Mouse (Mus musculus): ENCODE data around the gene Catsperz. TPM values are rescaled to one million over a fixed set of nuclear protein-coding genes. Genes with fewer than 3 reads are reported as not detected.

Catsperz gene
- polyA plus RNA-seq, 1 experiment from 2014 or later: 1.9 TPM

DNA sequence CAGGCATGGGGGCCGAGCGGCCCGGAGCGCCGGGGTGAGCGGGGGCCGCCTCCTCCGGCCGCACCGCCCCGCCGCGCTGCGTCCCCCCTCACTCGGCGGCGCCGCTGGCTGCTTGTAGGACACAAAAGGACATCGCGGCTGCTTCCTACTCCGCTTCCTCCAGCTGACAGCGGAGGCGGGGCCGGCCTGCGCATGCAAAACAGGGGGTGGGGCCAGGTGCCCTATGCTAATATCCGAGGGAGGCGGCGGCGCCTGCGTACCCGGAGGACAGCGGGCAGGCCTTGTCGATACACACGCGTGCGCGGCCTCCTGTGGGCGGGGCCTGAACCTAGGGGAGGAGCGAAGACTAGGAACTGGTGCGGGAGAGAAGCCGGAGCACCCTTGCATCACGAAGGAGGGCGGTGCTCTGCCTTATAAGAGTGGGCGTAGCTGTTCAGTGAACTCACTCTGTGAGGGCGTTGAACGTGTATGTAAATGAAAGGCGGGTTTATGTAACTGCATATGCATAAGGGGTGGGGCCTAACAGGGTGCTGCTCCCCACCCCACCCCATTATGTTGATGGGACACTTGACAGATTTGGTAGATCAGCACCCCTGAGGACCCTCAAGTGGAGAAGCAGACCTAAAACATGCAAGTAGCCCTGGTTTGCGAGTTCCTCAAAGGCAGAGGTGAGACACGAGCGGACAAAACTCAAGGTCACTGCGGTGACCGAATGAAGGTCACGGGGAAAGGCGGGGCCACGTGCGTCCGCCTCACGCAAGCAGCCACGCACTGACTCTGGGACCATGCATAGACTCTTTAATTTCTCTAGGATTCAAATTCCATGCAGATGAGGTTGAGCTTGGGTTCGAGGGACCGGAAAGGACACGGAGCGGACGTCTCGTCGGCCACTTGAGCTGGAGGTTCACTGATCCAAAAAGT, 3.3 kb downstream of the Catsperz start, which contains the start of gene Esrra:
Gene Esrra (minus strand): TSS at position 167 of the 921 bp plus-strand sequence.
- peak; percentile 94 for ATAC-seq
- 1% methylated on average over 62 of the region's 66 CpGs for WGBS
- peak within 1 kb of the TSS; percentile 83 for H3K27ac ChIP-seq (ENCODE audit: low read length)
- H3K4me2 ChIP-seq (ENCODE audit: low read length): peak within 1 kb of the TSS; percentile 90
- peak within 1 kb of the TSS; percentile 69 for H3K4me3 ChIP-seq (ENCODE audit: low read depth, low read length)
- peak within 1 kb of the TSS; percentile 79 for H3K9ac ChIP-seq (ENCODE audit: low read depth, low read length)
- H3K9me3 ChIP-seq (replicated peaks; ENCODE audit: control insufficient read depth, low read length, poor library complexity, severe bottlenecking): no peaks in the 10 kb centered on the region
- H3K36me3 ChIP-seq (ENCODE audit: control insufficient read depth, insufficient read depth, low read length): no peaks in the 10 kb centered on the region
- H3K4me1 ChIP-seq (ENCODE audit: control insufficient read depth, insufficient read depth, low read length): peaks cover 20% of the 10 kb centered on the region
- H3K27me3 ChIP-seq (ENCODE audit: control insufficient read depth, insufficient read depth, low read depth, low read length): peaks cover 36% of the 10 kb centered on the region

DNA sequence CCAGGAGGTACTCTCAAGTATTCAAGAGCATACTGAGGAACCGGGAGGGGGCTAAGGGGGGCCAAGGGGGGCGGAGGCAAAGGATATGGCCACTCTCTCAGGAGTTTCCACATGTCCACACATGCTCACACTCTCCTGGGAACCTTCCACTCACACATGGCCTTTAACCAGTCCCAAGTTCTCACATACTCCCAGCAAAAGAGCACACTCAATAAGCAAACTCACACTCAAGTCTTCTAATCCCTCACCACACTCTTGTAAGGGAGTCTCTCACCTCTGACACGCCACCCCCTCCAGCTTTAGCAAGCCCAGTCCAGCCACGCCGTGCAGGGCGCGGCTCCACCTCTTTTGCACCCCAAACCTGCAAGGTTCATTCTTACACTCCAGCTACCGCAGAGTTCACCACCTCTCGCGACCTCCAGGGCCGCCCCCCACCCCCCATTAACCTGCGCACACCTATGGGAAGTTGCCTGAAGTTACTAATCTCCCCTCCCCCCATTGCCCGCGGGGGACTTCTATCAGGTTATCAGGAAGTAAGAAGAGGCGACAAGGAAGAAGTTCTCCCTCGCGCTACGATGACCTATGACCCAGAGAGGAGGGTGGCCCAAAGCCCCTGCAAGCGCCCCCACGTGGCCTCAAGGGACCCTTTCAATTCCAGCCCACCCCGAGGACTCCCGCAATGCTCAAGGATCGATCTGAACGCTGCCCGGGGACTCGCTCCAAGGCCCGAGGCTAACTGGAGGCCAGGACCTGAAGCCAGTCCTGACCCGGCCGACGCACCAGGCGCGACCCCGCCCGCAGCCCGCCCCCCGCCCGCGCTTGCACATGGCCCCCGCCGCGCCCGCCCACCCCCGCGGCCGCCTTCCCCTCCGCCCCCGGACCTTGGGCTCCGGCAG, 4.2 kb downstream of the Catsperz start:
- under 1% methylated on average over 28 of the region's 48 CpGs for WGBS
- Histone ChIP-seq H3K4me2 (ENCODE audit: low read length) (peak overlapping the region; percentile 90), H3K27ac (ENCODE audit: low read length) (peak overlapping the region; percentile 83), H3K9me3 (replicated peaks; ENCODE audit: control insufficient read depth, low read length, poor library complexity, severe bottlenecking) (no peaks in the 10 kb centered on the region), H3K36me3 (ENCODE audit: control insufficient read depth, insufficient read depth, low read length) (no peaks in the 10 kb centered on the region), H3K4me1 (ENCODE audit: control insufficient read depth, insufficient read depth, low read length) (peaks cover 20% of the 10 kb centered on the region), H3K27me3 (ENCODE audit: control insufficient read depth, insufficient read depth, low read depth, low read length) (peaks cover 27% of the 10 kb centered on the region), H3K4me3 (ENCODE audit: low read depth, low read length) (peak overlapping the region; percentile 69), H3K9ac (ENCODE audit: low read depth, low read length) (peak overlapping the region; percentile 79)
- ATAC-seq: peak; percentile 16

DNA sequence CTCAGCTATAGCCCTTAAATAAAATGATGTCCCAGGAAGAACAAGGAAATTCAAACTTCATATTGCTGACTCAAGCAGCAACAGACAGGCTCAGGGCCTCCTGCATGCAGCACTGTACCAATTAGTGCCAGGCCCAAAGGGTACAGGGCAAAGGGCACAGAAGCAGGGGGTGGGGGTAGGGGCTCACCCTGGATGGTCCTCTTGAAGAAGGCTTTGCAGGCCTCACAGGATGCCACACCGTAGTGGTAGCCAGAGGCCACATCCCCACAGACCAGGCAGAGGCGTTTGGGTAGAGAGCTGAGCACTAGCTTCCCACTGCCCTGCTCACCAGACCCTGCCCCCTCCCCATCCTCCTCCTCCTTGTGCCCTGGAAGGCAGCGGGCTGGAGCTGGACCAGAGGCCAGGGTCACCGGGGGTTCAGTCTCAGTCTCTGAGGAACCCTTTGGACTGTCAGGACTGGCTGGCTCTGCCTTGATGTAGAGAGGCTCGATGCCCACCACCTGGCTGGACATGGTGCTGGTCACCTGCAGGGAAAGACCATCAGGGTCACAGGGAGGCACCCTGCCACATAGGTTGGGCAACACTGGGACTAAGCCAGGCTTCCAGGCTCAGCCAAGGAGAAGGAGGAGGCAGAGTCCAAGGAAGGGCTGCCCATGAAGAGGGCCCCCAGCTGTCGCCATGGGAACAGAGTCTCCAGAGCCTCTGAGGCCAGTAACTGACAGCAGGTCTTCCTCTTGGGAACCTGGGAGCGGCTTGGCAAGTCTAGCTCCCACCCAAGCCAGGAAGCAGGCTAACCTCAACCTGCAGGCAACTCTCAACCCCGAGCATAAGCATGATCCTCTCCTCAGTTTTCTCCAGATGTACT, 5.1 kb downstream of the Catsperz start:
- H3K4me3 ChIP-seq (ENCODE audit: low read depth, low read length): peak overlapping the region; percentile 69
- H3K4me1 ChIP-seq (ENCODE audit: control insufficient read depth, insufficient read depth, low read length): peaks cover 20% of the 10 kb centered on the region
- 36% methylated on average over 8 of the region's 8 CpGs for WGBS
- H3K9ac ChIP-seq (ENCODE audit: low read depth, low read length): peak overlapping the region; percentile 39; the same call in 1 of the 2 replicates
- H3K9me3 ChIP-seq (replicated peaks; ENCODE audit: control insufficient read depth, low read length, poor library complexity, severe bottlenecking): no peaks in the 10 kb centered on the region
- no peaks in the 10 kb centered on the region for H3K36me3 ChIP-seq (ENCODE audit: control insufficient read depth, insufficient read depth, low read length)
- H3K27ac ChIP-seq (ENCODE audit: low read length): no peak overlapping the region
- peaks cover 18% of the 10 kb centered on the region for H3K27me3 ChIP-seq (ENCODE audit: control insufficient read depth, insufficient read depth, low read depth, low read length)
- H3K4me2 ChIP-seq (ENCODE audit: low read length): peak overlapping the region; percentile 90
- ATAC-seq: no peak

DNA sequence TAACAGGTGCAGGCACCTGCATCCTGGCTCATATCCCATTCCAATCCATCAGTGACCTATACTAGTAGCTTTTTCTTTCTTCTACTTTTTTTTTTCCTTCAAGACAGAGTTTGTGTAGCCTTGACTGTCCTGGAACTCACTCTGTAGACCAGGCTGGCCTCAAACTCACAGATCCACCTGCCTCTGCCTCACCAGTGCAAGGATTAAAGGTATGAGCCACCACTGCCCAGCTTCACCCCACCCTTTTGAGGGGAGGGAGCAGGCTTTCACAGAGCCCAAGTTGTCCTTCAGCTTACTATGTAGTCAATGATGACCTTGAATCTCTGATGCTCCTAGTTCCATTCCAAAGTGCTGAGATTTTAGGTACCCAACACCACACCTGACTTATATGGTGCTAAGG, 5.7 kb downstream of the Catsperz start:
- Histone ChIP-seq H3K9me3 (replicated peaks; ENCODE audit: control insufficient read depth, low read length, poor library complexity, severe bottlenecking) (no peaks in the 10 kb centered on the region), H3K4me3 (ENCODE audit: low read depth, low read length) (no peak overlapping the region)

DNA sequence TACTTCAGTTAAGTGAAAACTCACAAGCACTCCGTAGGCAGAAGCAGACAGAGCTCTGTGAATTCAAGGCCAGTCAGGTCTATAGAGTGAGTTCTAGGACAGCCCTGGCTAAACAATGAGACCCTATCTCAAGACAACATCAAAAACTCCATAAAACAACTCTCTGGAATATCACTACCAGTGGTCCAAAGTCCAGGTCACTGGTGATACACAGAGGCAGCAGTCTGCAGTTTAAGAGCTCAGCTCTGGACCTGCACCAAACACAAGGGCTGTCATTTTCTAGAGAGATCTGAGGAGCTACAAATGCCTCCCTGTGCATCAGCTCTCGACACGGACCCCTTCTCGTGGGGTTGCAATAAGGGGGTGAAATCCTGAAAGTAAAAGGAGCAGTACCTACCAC, 6.9 kb downstream of the Catsperz start:
- peaks cover 20% of the 10 kb centered on the region for H3K4me1 ChIP-seq (ENCODE audit: control insufficient read depth, insufficient read depth, low read length)
- ATAC-seq: no peak
- H3K9ac ChIP-seq (ENCODE audit: low read depth, low read length): no peak overlapping the region
- WGBS: 89% methylated on average over 4 of the region's 4 CpGs
- H3K4me3 ChIP-seq (ENCODE audit: low read depth, low read length): no peak overlapping the region
- H3K9me3 ChIP-seq (replicated peaks; ENCODE audit: control insufficient read depth, low read length, poor library complexity, severe bottlenecking): no peaks in the 10 kb centered on the region
- H3K4me2 ChIP-seq (ENCODE audit: low read length): no peak overlapping the region
- peaks cover 3% of the 10 kb centered on the region; the same call in 1 of the 2 replicates for H3K36me3 ChIP-seq (ENCODE audit: control insufficient read depth, insufficient read depth, low read length)
- peaks cover 5% of the 10 kb centered on the region for H3K27me3 ChIP-seq (ENCODE audit: control insufficient read depth, insufficient read depth, low read depth, low read length)
- no peak overlapping the region for H3K27ac ChIP-seq (ENCODE audit: low read length)

More for the DNA sequence above, 5.7 kb downstream of the Catsperz start:
- no peak overlapping the region for H3K27ac ChIP-seq (ENCODE audit: low read length)
- H3K4me1 ChIP-seq (ENCODE audit: control insufficient read depth, insufficient read depth, low read length): peaks cover 20% of the 10 kb centered on the region
- peaks cover 12% of the 10 kb centered on the region for H3K27me3 ChIP-seq (ENCODE audit: control insufficient read depth, insufficient read depth, low read depth, low read length)
- no peak for ATAC-seq
- H3K4me2 ChIP-seq (ENCODE audit: low read length): no peak overlapping the region
- H3K9ac ChIP-seq (ENCODE audit: low read depth, low read length): 0 out of 2 replicates have a peak overlapping the region, but pooled peaks have one; percentile 39
- no peaks in the 10 kb centered on the region for H3K36me3 ChIP-seq (ENCODE audit: control insufficient read depth, insufficient read depth, low read length)

DNA sequence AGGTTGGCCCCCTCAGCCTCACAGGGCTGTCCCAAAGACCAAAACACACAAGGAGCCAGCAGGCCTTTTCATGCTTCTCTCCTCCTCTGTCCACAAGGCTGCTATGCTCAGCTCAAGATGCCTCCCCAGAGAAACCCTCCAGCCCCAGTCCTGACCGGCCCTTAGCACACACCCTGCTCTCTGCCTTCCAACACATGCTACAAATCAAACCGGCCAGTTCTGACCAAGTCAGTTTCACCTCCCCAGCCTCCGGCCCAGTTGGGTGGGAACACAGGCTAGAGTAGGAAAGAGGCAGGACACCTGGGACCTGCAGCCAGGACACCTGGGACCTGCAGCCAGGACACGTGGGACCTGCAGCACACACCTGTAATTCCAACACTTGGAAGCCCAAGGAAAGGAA, 8.7 kb downstream of the Catsperz start:
- Histone ChIP-seq H3K4me3 (ENCODE audit: low read depth, low read length) (no peak overlapping the region), H3K4me2 (ENCODE audit: low read length) (no peak overlapping the region), H3K27ac (ENCODE audit: low read length) (no peak overlapping the region), H3K9me3 (replicated peaks; ENCODE audit: control insufficient read depth, low read length, poor library complexity, severe bottlenecking) (no peaks in the 10 kb centered on the region), H3K4me1 (ENCODE audit: control insufficient read depth, insufficient read depth, low read length) (peaks cover 15% of the 10 kb centered on the region), H3K36me3 (ENCODE audit: control insufficient read depth, insufficient read depth, low read length) (peaks cover 14% of the 10 kb centered on the region), H3K27me3 (ENCODE audit: control insufficient read depth, insufficient read depth, low read depth, low read length) (no peaks in the 10 kb centered on the region), H3K9ac (ENCODE audit: low read depth, low read length) (no peak overlapping the region; the same call in 1 of the 2 replicates)
- ATAC-seq: no peak
- 91% methylated on average over 4 of the region's 4 CpGs for WGBS

DNA sequence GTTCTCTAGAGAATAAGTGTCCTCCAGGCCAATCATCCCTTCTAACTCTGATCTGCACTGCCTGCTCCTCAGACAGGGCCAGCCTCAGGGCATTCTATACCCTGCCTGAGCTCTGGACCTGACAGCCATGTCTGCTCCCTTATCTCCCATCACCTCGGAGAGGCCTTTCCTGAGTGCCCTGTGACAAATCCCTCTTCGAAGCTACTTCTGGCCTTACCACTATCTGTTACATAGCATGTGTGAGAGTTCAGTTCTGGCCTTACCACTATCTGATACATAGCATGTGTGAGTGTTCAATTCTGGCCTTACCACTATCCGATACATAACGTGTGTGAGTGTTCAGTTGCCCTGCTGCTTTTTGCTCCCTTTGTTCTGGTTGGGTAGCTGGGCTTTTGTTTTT, 9.9 kb downstream of the Catsperz start:
- H3K9ac ChIP-seq (ENCODE audit: low read depth, low read length): no peak overlapping the region
- WGBS: 90% methylated on average over 4 of the region's 4 CpGs
- ATAC-seq: no peak

DNA sequence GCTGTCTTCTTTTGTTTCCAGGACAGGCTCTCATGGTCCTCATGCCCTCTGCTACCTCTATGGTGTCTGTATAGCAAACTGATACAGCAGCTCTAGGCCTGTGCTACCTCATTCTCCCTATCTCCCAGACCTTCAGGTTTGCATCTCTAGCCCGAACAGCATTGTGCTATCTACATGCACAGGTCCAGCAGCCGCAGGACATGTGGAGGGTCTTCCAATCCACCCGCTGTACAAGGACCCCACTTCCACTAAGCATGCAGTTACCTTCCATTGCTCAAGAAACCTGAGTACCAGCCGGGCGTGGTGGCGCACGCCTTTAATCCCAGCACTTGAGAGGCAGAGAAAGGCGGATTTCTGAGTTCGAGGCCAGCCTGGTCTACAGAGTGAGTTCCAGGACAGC, 10.6 kb downstream of the Catsperz start:
- no peak for ATAC-seq
- Histone ChIP-seq H3K4me3 (ENCODE audit: low read depth, low read length) (no peak overlapping the region), H3K4me2 (ENCODE audit: low read length) (no peak overlapping the region), H3K4me1 (ENCODE audit: control insufficient read depth, insufficient read depth, low read length) (peaks cover 8% of the 10 kb centered on the region; the same call in 1 of the 2 replicates), H3K36me3 (ENCODE audit: control insufficient read depth, insufficient read depth, low read length) (peaks cover 16% of the 10 kb centered on the region), H3K9ac (ENCODE audit: low read depth, low read length) (no peak overlapping the region), H3K27ac (ENCODE audit: low read length) (no peak overlapping the region), H3K27me3 (ENCODE audit: control insufficient read depth, insufficient read depth, low read depth, low read length) (no peaks in the 10 kb centered on the region), H3K9me3 (replicated peaks; ENCODE audit: control insufficient read depth, low read length, poor library complexity, severe bottlenecking) (no peaks in the 10 kb centered on the region)
- WGBS: 95% methylated on average over 9 of the region's 9 CpGs

More for the DNA sequence above, 9.9 kb downstream of the Catsperz start:
- H3K4me3 ChIP-seq (ENCODE audit: low read depth, low read length): no peak overlapping the region
- peaks cover 16% of the 10 kb centered on the region for H3K36me3 ChIP-seq (ENCODE audit: control insufficient read depth, insufficient read depth, low read length)
- no peak overlapping the region for H3K4me2 ChIP-seq (ENCODE audit: low read length)
- peaks cover 15% of the 10 kb centered on the region for H3K4me1 ChIP-seq (ENCODE audit: control insufficient read depth, insufficient read depth, low read length)
- no peaks in the 10 kb centered on the region for H3K27me3 ChIP-seq (ENCODE audit: control insufficient read depth, insufficient read depth, low read depth, low read length)
- no peak overlapping the region for H3K27ac ChIP-seq (ENCODE audit: low read length)
- H3K9me3 ChIP-seq (replicated peaks; ENCODE audit: control insufficient read depth, low read length, poor library complexity, severe bottlenecking): no peaks in the 10 kb centered on the region
